Mouse (Mus musculus) forebrain, embryonic 13.5 days (tissue): ENCODE measurements at regions not wholly inside any gene's neighbourhood (a gene's known extent, or its start where the extent isn't known, plus 50 kb on each side); places are given as distances from the start of the nearest gene placed in this dataset.

Experiments
- ATAC-seq: fragments of 200-750 bp; cut with Nextera tagmentation; 2 replicates; pipeline ENCODE4 v1.8.0; 2017
- H3K27ac ChIP-seq: fragments of 300-500 bp; sonication (generic); 2 replicates; pipeline ENCODE4 v1.5.1; 2015; ENCODE audit warnings: inconsistent platforms, mild to moderate bottlenecking, moderate library complexity
- H3K27me3 ChIP-seq: fragments of 300-500 bp; sonication (generic); 2 replicates; pipeline ENCODE4 v1.6.1; 2015; ENCODE audit warnings: mild to moderate bottlenecking, inconsistent platforms
- H3K36me3 ChIP-seq: fragments of 300-500 bp; sonication (generic); 2 replicates; pipeline ENCODE4 v1.6.1; 2015; ENCODE audit warnings: mild to moderate bottlenecking, inconsistent platforms; ENCODE audit not compliant: poor library complexity, severe bottlenecking
- H3K4me1 ChIP-seq: fragments of 300-500 bp; sonication (generic); 2 replicates; pipeline ENCODE4 v1.6.1; 2015; ENCODE audit warnings: inconsistent platforms
- H3K4me2 ChIP-seq: fragments of 300-500 bp; sonication (generic); 2 replicates; pipeline ENCODE4 v1.6.1; 2015; ENCODE audit warnings: inconsistent platforms, mild to moderate bottlenecking, moderate library complexity
- H3K4me3 ChIP-seq: fragments of 300-500 bp; sonication (generic); 2 replicates; pipeline ENCODE4 v1.5.1; 2015; ENCODE audit warnings: mild to moderate bottlenecking, inconsistent platforms
- H3K9ac ChIP-seq: fragments of 300-500 bp; sonication (generic); 2 replicates; pipeline ENCODE4 v1.6.1; 2015; ENCODE audit warnings: mild to moderate bottlenecking, inconsistent platforms
- H3K9me3 ChIP-seq: fragments of 300-500 bp; sonication (generic); replicated peaks from 2 replicates; pipeline ENCODE4 v1.6.1; 2016; ENCODE audit warnings: inconsistent platforms
- WGBS: fragments of 180-500 bp; shearing (Covaris S2); methylation state at CpG from one replicate; pipeline ENCODE4 v1.1.7; 2015; 5-methylcytosine and 5-hydroxymethylcytosine counted together

DNA sequence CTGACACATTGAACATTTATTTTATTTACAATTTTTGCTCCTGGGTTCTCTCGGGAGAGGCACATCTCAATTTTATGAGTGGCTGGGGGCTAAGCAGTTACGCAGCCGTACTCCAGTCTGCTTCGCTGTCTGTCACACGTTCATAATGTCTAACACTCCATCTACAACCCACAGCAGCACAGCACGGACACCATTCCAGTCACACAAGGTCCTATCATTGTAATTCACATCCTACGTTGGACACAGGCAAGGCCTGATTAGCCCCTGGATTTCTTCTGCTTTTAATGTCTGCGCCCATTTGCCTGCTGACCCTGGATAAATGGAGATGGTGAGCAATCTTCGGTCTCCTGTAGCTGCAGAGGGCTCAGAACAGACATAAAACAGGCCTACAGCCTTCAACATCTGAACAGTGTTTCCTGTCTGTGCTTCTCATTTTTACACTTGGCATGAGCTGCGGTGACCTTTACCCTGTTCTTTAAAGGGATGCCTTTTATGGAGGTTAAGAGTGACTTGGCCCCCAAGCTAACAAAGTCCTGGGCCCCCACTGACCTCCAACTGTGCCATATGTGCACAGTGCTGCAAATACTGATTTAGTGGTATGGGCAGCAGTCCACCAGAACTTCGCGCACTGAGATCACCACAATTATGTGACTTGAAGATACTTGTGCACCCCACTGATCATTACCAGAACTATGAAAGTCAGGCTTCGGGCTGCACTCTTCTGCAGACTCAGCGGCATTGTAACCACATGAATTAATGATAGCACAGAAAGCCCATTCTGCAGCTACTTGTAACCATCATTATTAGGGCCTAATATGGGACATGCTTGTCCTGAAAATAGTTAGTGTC is 281.9 kb upstream of the Epha3 start:
- Histone ChIP-seq H3K36me3 (no peaks in the 10 kb centered on the region), H3K4me1 (no peaks in the 10 kb centered on the region), H3K9ac (no peak overlapping the region), H3K9me3 (no peaks in the 10 kb centered on the region), H3K27me3 (no peaks in the 10 kb centered on the region), H3K4me3 (no peak overlapping the region), H3K27ac (no peak overlapping the region), H3K4me2 (no peak overlapping the region)
- ATAC-seq = no peak
- 92% methylated on average over 14 of the region's 14 CpGs for WGBS
